Mouse (Mus musculus) MEL-GATA-1-ER (cell line): ENCODE data around the gene P2rx1.

ENCODE experiments used
- DNase-seq: peaks from one replicate; pipeline ENCODE4 v3.0.0-alpha.2; 2012; ENCODE audit warnings: low read depth; ENCODE audit errors: extremely low read depth

Gene P2rx1

DNA sequence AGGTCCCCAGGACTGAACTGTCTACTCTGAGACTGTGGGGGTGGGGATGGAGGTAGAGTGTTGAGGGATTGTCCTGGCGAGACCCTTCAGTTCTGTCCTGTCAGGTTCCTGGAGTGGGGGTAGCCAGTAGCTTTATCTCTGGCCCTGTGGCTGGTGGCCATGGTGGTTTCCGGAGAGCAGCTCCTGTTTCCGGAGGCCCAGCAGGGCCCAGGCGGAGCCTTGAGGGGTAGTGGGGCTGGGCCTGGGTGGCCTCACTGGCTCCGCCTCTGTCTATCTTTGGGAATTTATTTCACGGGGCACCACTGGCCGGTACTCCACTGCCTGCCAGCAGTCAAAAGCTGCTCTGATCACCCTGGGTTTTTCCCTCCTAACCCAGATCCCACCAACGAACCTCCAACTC lies at the start of gene P2rx1:
Gene P2rx1 (plus strand): TSS at position 333 of the 400 bp plus-strand sequence.
- peak; percentile 49 for DNase-seq

- DNase-seq, result no peak
Measured at GRCm38 (mm10) chr11:72951137-72952000, 47.5 kb upstream of the P2rx1 start.

GRCm38 (mm10) chr11:72952226-72952625 lies 46.7 kb upstream of the P2rx1 start:
- DNase-seq, result no peak

DNA sequence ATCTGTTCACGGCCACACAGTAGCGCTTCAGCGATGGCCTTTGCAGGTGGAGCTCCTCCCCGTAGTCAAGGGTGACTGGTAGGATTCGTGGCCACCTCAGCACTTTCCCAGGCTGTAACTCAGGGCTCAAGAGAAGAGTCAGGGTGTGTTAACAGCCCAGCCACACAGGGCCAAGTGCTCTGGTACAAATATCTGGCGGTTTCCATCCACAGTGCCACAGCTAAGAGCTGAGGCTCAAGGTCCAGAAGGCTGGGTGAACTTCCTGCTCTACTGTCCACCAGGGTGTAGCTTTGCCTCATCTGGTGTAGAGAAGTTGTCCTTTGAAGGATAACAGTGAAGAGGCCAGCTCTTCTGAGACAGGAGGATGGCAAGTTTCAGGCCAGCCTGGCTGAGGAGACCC lies 46.2 kb upstream of the P2rx1 start:
- no peak for DNase-seq

DNA sequence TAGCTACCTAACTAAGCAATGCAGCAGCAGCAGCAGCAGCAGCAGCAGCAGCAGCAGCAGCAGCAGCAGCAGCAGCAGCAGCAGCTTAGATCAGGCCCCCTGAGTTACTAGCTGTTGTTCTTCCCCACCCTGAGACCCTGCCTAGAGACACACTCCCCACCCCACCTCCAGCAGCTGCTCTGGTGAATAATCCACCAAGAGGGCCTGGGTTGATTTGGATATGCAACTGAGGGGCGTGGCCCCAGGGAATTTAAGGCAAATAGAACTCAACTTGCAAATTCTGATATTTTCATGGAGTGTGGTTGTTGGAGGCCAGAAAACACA lies 45.8 kb upstream of the P2rx1 start:
- no peak for DNase-seq

DNA sequence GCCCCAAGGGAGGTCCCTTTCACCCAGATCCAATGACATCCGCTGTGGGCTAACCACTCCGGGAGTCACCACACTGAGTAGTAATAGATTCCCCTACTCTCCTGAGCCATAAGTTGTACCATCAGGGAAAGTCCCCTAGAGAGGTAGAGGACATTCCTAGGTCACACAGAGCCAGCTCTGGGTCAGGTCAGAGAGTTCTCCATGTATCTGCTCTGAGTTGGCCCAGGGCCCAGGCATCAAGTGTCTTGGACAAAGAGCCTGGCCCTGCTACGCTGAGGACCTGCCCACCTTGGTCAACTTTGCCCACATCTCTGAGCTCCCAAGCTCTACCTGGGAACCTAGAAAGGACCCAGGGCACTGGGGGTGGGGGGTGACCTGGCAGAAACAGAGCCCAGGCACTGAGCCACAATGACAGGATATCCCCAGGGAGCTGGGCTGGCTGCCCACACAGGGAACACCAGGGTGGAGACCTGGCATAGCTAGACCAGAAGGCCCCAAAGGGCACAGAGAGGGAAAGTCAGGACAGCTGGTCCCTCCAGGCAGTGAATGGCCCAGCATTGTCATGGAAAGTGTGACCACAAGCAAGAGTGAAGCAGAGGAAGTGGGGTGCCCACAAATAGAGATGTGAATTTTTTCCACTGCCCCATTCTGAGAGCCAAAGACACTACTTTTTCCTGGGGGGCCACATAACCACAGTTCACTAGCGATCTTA lies 45.3 kb upstream of the P2rx1 start:
- DNase-seq, result no peak

GRCm38 (mm10) chr11:72954216-72954615 lies 44.7 kb upstream of the P2rx1 start:
- no peak for DNase-seq

DNA sequence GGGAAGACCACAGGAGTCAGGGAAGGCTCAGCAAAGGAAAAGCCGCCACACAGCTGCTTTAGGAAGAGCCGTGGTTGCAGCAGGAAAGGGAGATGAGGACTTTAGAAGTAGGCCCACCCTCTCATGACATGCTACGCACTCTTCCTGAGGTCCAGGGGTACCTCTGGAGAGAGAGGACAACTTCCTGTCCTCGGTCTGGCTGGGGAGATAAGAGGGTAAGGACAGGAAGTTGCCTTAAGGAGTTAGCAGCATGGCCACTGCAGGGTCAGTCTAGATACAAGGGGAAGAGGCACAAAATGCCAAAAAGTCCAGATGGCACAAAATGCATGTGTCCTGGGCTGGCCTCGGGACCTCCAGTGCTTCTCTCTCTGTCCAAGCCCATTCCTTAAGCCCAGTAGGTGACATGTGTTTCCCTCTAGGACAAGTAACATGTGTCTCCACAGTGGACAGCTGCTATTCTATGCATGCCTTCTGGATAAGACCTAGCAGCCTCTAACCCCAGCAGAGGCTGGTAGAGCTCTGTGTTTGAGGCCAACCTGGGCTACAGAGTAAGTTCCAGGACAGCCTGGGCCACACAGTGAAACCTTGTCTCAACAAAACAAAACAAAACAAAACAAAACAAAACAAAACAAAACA lies 43.4 kb upstream of the P2rx1 start:
- DNase-seq, result no peak

DNA sequence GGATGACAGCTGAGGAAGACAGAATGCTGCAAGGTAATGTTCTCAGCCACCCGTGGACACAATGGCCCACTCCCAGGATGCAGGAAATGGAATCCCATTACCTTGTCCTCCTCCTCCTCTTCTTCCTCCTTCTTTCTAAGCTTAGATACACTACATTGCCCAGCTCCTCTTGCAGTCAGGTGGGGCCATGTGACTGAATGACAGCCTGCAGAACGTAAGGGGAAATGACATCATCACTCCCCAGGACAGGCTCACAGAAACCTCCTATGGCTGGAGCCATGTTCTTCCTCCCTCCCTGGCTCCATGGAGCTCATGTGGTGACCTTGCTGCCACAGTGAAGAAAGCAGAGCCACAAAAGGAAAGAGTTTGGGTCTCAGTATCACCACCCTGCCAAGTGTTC lies 41.6 kb upstream of the P2rx1 start:
- no peak for DNase-seq

DNA sequence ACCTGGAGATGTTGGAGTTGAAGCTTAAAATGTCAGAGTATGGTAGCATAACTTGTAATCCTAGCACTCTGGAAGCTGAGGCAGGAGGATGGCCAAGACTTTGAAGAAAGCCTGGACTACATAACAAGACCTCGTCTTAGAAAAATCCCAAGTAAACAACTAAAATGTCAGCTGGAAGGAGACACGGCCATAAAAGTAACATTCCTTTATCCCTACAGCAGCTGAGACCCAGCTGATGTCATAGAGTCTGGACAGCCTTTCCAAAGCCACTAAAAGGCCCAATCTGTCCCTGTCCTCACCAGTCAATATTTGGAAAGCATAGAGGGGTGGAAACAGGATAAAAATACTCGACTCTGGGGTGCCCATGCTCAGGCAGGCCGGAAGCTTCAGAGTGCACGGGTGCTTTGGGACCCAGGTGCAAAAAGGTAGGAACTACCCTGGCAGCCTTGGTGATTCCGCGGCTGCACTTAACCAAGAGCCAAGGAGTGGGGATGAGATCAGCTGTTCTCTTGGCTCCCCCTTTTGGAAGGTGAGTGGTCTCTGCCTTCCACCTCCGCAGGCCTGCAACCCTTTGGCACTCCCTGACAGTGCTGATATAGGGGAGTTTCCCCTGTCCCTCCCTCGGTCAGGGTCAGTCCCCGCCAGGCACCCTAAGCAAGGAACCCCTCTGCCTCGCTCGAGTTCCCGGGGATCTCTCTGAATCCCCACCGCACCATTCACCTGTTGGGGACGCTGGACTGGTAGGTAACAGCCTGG lies 38.8 kb upstream of the P2rx1 start:
- no peak for DNase-seq

GRCm38 (mm10) chr11:72960723-72961071 lies 38.2 kb upstream of the P2rx1 start:
- DNase-seq, result no peak

GRCm38 (mm10) chr11:72961072-72961980 lies 37.6 kb upstream of the P2rx1 start, which contains the start of gene Atp2a3:
Atp2a3 (plus strand) TSS chr11:72961169.
- DNase-seq, result peak; percentile 89

- DNase-seq, result no peak
Measured at GRCm38 (mm10) chr11:72962378-72962777, 36.5 kb upstream of the P2rx1 start.

DNA sequence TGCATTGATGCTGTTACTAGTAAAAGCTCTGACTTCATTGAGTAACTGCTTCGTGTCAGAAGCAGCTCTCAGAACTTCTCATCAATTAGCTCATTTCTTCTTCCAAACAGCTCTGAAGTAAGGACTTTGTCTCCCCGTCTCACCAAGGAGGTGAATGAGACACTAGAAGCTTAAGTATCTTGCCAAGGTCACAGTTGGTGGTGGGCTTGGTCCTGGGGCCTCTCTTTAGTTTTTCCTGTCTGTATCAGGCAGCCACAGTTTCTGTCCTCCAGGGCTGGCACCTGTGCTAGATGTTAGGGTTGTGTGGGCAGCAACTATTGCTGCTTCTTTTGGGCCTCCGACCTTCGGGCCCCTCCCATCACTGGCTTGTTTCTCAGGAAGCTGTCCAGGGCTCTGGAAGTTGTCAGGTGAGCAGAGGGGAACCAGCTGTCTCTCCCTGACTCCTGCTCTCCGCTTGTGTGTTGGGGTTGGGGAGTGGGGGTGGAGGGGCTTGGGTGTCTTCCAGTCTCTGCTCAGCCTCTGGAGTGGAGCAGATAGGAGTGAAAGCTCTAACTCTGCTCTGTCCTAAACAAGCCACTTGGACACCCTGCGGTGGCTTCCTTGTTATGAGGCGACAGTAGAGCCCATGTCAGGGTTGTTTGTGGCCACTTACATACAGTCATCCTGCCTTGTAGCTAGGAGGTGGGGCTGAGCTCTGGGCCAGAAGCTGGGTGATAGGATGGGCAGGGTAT lies 35.7 kb upstream of the P2rx1 start:
- DNase-seq, result no peak

GRCm38 (mm10) chr11:72963789-72964294 lies 35.1 kb upstream of the P2rx1 start:
- DNase-seq, result no peak

GRCm38 (mm10) chr11:72974995-72975503 lies 23.9 kb upstream of the P2rx1 start:
- DNase-seq, result no peak

- no peak for DNase-seq
Measured at GRCm38 (mm10) chr11:72982516-72982915, 16.4 kb upstream of the P2rx1 start.

DNA sequence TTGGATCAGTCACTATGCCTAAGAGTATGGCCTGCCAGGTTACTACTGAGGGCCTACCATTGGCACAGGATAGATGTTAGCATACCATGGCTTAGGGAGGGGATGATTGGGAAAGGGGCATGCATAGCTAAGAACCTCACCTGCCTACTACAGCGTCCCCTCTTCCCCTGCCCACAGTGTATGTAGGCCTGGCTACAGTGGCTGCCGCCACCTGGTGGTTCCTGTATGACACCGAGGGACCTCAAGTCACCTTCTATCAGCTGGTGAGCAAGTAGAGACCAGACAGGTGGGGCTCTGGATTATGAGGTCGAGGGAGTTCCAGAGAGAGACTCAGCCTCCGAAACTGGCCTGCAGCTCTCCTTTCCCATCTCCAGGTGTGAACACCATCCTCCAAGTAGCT lies 15.6 kb upstream of the P2rx1 start:
- DNase-seq, result no peak

DNA sequence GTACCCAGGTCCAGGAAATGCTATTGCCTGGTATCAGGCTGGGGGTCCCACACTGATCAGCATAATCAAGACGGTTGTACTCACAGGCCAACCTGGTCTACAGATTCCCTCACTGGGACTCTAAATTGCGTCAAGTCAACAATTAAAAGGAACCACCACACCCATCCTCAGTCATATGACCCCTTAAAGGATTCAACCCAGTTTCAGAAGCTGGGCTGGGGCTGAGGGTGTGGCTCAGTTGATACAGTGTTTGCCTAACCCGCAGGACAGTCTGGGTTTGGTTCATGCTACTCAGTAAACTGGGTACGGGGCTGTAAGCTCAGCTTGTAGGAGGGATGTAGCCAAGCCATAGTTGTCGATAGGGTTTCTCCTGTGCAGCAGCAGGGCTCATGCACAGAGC lies 12.2 kb upstream of the P2rx1 start:
- DNase-seq, result no peak

DNA sequence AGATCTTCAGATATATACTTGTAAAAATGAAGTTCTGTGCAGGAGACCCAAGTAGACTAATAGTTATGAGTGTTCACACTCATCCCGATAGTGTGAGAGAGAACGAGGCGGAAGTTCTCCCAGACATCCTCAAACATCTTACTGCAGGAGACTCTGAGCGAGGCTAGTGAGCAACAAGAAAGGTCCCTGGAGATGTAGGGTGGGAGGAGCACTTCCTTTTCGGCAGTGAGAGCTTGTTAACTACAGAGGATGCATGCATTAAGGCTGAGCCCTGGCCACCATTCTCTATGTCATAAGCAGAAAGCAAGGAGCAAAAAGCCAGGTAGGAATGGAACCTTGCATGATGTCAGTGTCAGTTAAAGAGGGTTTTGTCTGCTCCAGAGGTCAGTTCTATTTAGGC lies 11.7 kb upstream of the P2rx1 start:
- DNase-seq, result no peak
